Mouse (Mus musculus) neural tube, embryonic 13.5 days (tissue): ENCODE measurements at regions not wholly inside any gene's neighbourhood (a gene's known extent, or its start where the extent isn't known, plus 50 kb on each side); places are given as distances from the start of the nearest gene placed in this dataset.
"Not testable (repeated sequence)": the region's sequence is repeated elsewhere in the genome, so short reads cannot be mapped to it uniquely, and the experiment has no call there.

ENCODE experiments used
- ATAC-seq: fragments of 200-750 bp; cut with Nextera tagmentation; 2 replicates; pipeline ENCODE4 v1.8.0; 2017; ENCODE audit warnings: low read depth, mild to moderate bottlenecking, moderate TSS enrichment, moderate library complexity
- H3K27ac ChIP-seq: fragments of 300-500 bp; sonication (generic); replicated peaks from 2 replicates; pipeline ENCODE4 v1.5.1; 2015; ENCODE audit warnings: moderate library complexity, mild to moderate bottlenecking, inconsistent platforms
- H3K27me3 ChIP-seq: fragments of 300-500 bp; sonication (generic); 2 replicates; pipeline ENCODE4 v1.6.1; 2015; ENCODE audit warnings: mild to moderate bottlenecking, inconsistent platforms
- H3K36me3 ChIP-seq: fragments of 300-500 bp; sonication (generic); 2 replicates; pipeline ENCODE4 v1.6.1; 2015; ENCODE audit warnings: mild to moderate bottlenecking, inconsistent platforms
- H3K4me1 ChIP-seq: fragments of 300-500 bp; sonication (generic); replicated peaks from 2 replicates; pipeline ENCODE4 v1.6.1; 2015; ENCODE audit warnings: inconsistent platforms
- H3K4me2 ChIP-seq: fragments of 300-500 bp; sonication (generic); 2 replicates; pipeline ENCODE4 v1.6.1; 2015; ENCODE audit warnings: inconsistent platforms, mild to moderate bottlenecking, moderate library complexity
- H3K4me3 ChIP-seq: fragments of 300-500 bp; sonication (generic); 2 replicates; pipeline ENCODE4 v1.5.1; 2015; ENCODE audit warnings: mild to moderate bottlenecking, inconsistent platforms
- H3K9ac ChIP-seq: fragments of 300-500 bp; sonication (generic); 2 replicates; pipeline ENCODE4 v1.6.1; 2015; ENCODE audit warnings: moderate library complexity, mild to moderate bottlenecking, inconsistent platforms
- H3K9me3 ChIP-seq: fragments of 300-500 bp; sonication (generic); 2 replicates; pipeline ENCODE4 v1.6.1; 2016; ENCODE audit warnings: inconsistent platforms
- WGBS: fragments of 180-500 bp; shearing (Covaris S2); methylation state at CpG from one replicate; pipeline ENCODE4 v1.1.7; 2015; 5-methylcytosine and 5-hydroxymethylcytosine counted together

DNA sequence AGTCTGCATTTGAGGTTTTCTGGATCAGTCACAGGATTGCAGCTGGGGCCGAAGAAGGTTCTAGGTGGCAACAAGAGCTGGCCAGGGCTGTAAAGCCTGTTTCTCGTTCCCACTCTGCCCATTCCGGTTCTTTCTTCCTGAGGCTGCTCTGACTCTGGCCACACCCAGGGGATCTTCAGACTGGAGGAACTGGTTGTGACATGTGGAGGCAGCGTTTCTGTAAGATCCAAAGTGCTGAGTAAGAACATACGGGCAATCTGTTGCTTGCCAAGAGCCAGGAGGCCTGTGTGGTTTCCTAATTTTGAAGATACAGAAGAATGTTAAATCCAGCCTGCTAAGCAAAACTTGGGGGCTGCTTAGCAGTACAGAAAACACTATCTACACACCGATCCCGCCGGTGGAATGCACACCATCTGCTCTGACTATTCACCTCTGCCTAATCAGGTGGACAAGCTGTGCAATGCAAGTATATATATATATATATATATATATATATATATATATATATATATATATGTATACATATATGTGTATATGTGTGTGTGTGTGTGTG lies 99.3 kb upstream of the Bmp2k start:
- Histone ChIP-seq H3K4me1 (no peaks in the 10 kb centered on the region), H3K4me3 (no peak overlapping the region), H3K27ac (no peak overlapping the region), H3K9me3 (no peaks in the 10 kb centered on the region), H3K9ac (no peak overlapping the region), H3K36me3 (no peaks in the 10 kb centered on the region), H3K4me2 (no peak overlapping the region), H3K27me3 (no peaks in the 10 kb centered on the region)
- no peak for ATAC-seq
- WGBS, result 85% methylated on average over 8 of the region's 8 CpGs

DNA sequence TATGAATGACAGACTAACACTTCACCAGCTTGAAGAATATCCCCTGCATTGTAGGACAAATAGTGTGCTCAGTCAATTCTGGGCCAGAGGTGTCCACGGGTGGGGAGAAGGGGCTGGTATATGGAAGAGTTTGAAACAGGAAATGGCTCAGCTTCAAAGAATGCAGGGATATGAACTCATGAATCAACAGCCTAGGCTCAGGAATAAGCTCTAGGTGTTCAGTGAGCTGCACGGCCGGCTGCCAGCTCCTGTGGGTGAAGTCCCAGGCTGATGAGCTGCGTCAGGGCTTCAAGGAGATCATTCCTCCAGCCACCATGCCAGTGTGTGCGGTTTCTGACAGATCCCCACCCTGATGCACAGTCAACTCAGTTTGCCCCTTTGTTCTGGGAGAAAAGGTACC lies 98.8 kb upstream of the Bmp2k start:
- Histone ChIP-seq H3K27ac (no peak overlapping the region), H3K36me3 (no peaks in the 10 kb centered on the region), H3K4me3 (no peak overlapping the region), H3K9me3 (no peaks in the 10 kb centered on the region), H3K4me2 (no peak overlapping the region), H3K9ac (no peak overlapping the region), H3K4me1 (no peaks in the 10 kb centered on the region), H3K27me3 (no peaks in the 10 kb centered on the region)
- no peak for ATAC-seq
- WGBS, result 83% methylated on average over 5 of the region's 5 CpGs

DNA sequence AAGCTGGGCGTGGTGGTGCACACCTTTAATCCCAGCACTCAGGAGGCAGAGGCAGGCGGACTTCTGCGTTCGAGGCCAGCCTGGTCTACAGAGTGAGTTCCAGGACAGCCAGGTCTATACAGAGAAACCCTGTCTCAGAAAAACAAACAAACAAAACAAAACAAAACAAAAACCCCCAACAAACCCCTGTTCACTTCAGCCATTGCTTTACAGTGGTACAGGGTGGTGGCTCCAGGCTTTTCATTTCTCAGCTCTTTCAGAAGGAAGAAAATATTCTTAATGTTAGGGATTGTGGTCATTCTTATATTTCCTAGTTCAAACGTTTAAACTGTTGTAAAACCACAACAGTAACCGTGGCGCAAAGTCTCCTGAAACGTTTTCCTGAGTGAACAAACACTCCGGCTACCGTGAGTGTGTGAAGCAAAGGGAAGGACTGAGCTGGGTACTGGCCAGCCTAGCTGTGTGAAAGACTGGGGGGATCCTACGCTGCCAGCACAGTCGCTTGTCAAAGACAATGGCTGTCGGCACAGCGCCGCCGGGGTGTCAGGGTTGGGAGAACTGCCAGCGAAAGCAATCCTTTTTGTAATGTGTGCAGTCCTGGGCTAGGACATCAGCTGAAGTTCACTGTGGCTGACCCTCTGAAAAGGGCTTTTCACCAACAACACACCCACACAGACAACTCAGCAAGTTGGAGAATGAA lies 91.8 kb upstream of the Bmp2k start:
- H3K27ac ChIP-seq, result no peak overlapping the region
- no peaks in the 10 kb centered on the region for H3K27me3 ChIP-seq
- H3K36me3 ChIP-seq, result no peaks in the 10 kb centered on the region
- WGBS, result 38% methylated on average over 17 of the region's 17 CpGs
- H3K4me3 ChIP-seq, result no peak overlapping the region
- peak overlapping the region; percentile 32 for H3K4me2 ChIP-seq
- peak; percentile 94 for ATAC-seq
- H3K4me1 ChIP-seq, result peaks cover 7% of the 10 kb centered on the region; the same call in 1 of the 2 replicates
- H3K9ac ChIP-seq, result peak overlapping the region; percentile 41; the same call in 1 of the 2 replicates
- no peaks in the 10 kb centered on the region for H3K9me3 ChIP-seq

DNA sequence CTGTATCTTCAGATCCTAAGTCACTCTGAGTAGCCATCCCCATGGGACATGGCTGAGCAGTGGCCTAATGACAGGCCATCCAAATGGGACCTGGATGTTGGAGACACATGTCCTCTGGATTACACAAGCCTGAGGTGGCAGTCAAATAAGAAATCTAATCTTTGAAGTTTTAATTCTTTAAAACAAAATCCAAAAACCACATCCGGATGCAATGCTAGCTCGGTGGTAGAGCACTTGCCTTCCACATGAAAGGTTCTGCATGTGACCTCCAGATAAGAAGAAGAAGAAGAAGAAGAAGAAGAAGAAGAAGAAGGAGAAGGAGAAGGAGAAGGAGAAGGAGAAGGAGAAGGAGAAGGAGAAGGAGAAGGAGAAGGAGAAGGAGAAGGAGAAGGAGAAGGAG lies 89.1 kb upstream of the Bmp2k start:
- ATAC-seq, H3K9me3 ChIP-seq, H3K36me3 ChIP-seq, H3K4me3 ChIP-seq, H3K27ac ChIP-seq, H3K27me3 ChIP-seq, H3K4me2 ChIP-seq, H3K4me1 ChIP-seq, H3K9ac ChIP-seq: not testable (repeated sequence)
- 95% methylated on average over 2 of the region's 2 CpGs for WGBS

DNA sequence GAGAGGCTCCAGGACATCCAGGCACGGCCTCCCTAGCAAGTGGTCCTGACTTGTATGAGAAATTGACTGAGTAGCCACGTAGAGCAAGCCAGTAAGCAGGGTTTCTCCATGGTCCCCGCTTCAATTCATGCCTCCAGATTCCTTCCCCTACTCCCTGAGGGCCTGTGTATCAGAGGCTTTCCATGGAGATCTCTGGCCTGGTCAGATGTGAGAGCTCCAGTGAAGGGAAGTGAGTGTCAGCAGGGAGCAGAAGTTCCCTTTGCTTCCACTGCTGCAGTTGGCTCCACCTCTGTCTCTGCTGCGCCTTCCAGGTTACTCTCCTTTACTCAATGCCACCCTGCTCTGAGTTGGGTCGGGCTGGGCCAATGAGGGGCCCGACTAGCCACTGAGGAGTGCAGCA lies 88.3 kb upstream of the Bmp2k start:
- Histone ChIP-seq H3K4me3 (no peak overlapping the region), H3K9me3 (no peaks in the 10 kb centered on the region), H3K4me1 (peaks cover 7% of the 10 kb centered on the region; the same call in 1 of the 2 replicates), H3K27me3 (no peaks in the 10 kb centered on the region), H3K27ac (no peak overlapping the region), H3K4me2 (no peak overlapping the region), H3K9ac (no peak overlapping the region), H3K36me3 (no peaks in the 10 kb centered on the region)
- 75% methylated on average over 6 of the region's 6 CpGs for WGBS
- no peak for ATAC-seq

DNA sequence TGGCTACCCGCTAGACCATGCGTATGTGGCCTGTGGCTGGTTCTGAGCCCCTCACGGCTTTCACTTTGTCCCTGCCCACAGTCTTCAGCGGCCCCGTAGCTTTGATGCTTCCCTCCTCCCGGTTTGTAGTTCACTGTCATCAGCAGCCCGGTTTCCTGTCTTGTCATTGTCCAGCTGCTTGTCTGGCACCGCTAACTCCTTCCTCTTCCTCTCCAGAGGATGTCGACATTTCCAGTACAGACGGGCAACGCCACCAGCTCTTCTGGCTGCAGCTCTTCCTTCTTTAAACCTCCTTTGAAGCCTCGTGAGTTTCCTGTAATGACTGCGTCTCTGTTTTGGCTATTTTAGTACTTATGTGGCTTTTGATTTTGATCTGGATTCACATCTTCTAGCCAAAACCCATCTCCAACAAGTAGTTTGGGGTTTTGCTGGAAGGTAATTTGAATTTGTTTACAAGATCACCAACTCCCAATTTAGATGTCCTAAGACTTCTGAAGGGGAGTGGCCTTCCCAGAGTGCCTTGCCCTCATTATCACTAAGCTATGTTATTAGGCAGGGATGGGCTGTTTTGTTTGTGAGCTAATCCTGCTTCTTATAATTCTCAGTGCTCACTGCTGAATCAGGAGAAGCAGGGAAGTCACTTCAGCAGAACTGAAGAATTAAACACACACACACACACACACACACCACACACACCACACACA lies 85.8 kb upstream of the Bmp2k start:
- Histone ChIP-seq H3K27me3 (no peaks in the 10 kb centered on the region), H3K9me3 (no peaks in the 10 kb centered on the region), H3K4me3 (no peak overlapping the region), H3K36me3 (no peaks in the 10 kb centered on the region), H3K4me1 (no peaks in the 10 kb centered on the region), H3K27ac (no peak overlapping the region), H3K9ac (no peak overlapping the region), H3K4me2 (no peak overlapping the region)
- WGBS, result 73% methylated on average over 13 of the region's 13 CpGs
- ATAC-seq, result no peak; the same call in 1 of the 2 replicates

DNA sequence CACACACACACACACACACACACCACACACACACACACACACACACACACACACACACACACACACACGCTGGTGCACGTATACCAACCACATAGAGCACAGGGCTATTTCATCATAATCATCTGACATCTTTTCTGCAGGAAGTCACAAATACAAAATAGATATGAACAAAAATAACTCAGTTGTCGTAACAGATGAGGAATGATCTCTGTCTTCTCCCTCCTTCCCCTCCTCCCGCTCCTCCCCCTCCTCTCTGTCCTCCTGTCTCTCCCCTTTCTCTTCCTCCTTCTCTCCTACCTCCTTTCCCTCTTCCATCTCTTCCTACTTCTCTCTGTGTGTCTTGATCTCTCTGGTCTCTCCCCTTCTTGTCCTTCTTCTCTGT lies 85.2 kb upstream of the Bmp2k start:
- no peak overlapping the region for H3K27ac ChIP-seq
- H3K9ac ChIP-seq, result no peak overlapping the region
- no peaks in the 10 kb centered on the region for H3K9me3 ChIP-seq
- ATAC-seq, result no peak
- H3K4me2 ChIP-seq, result no peak overlapping the region
- 80% methylated on average over 4 of the region's 4 CpGs for WGBS
- no peak overlapping the region for H3K4me3 ChIP-seq
- peaks cover 4% of the 10 kb centered on the region; the same call in 1 of the 2 replicates for H3K4me1 ChIP-seq
- H3K27me3 ChIP-seq, result no peaks in the 10 kb centered on the region
- no peaks in the 10 kb centered on the region for H3K36me3 ChIP-seq

DNA sequence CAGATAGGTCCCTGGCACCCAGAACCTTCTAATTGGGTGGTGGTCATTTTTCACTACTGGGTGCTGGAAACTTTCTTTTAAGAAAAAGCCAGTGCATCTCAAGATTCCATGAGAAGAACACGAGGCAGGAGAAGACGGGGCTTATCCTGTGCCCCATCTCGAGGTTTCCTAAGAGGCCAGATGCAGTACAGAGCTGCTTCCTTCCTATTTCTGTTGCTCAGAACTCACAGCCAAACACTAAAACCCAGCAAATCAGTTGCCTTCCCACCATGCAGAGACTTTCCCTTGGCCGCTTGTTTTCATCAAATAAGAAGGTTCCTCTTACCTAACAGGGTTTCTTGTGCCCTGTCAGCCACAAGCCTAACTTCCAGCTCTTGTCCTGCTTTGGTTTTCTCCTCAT lies 84.7 kb upstream of the Bmp2k start:
- no peak for ATAC-seq
- Histone ChIP-seq H3K36me3 (no peaks in the 10 kb centered on the region), H3K4me2 (no peak overlapping the region), H3K4me3 (no peak overlapping the region), H3K27ac (0 out of 2 replicates have a peak overlapping the region, but pooled peaks have one; percentile 38), H3K27me3 (no peaks in the 10 kb centered on the region), H3K9me3 (no peaks in the 10 kb centered on the region), H3K4me1 (peaks cover 9% of the 10 kb centered on the region; the same call in 1 of the 2 replicates), H3K9ac (no peak overlapping the region)
- 86% methylated on average over 4 of the region's 4 CpGs for WGBS

DNA sequence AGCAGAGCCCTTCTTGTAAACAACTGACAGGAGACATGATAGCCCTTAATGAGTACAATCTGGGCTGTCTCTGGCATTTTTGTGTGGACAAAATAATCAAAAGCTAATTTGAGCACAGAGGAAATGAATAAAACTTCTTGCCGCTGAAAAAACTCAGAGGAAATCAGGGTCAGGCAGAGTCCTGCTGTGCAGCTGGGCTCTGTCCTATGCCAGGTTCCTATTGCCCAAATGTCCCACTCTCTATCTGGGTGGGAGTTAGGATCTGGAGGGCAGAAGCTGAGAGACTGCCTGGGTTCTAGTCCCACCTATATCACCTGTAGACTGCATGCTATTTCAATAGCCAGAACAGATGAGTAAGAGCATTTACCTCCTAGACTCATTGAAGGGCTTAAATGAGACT lies 83.8 kb upstream of the Bmp2k start:
- 85% methylated on average over 1 of the region's 1 CpGs for WGBS

DNA sequence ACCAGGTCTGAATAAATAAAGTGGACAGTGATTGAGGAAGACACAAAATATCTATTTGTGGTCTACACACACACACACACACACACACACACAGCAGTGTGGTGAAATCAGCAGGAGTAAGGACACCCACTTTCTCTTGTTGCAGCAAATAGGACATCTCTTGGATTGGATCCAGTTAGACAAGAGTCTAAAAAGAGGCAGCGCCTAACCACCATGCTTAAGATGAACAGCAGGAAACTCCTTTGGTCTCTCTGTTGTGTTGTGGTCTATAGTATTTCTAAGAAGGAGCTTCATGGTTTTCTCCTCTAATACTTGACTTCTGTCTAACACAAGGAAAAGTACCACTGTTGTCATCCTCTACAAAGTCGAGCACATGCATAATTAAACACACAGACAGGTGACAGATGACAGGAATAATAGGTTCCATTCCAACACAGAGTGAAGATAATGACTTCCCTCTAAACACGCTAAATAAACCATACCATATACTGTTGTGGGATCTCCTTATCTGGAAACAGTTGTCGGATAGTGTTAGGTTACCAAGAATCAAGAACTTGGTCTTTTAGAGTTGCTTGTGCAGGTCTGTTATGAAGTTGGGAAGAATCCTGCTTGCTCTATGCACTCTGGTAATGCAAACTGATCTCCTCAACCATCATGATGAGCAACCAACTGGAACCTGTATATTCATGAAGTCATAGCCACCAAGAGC lies 82.6 kb upstream of the Bmp2k start:
- 88% methylated on average over 4 of the region's 4 CpGs for WGBS
- no peaks in the 10 kb centered on the region for H3K27me3 ChIP-seq
- no peaks in the 10 kb centered on the region for H3K36me3 ChIP-seq
- H3K4me2 ChIP-seq, result no peak overlapping the region
- no peak overlapping the region for H3K4me3 ChIP-seq
- peaks cover 12% of the 10 kb centered on the region; the same call in 1 of the 2 replicates for H3K4me1 ChIP-seq
- H3K9me3 ChIP-seq, result no peaks in the 10 kb centered on the region
- ATAC-seq, result no peak
- H3K9ac ChIP-seq, result no peak overlapping the region
- no peak overlapping the region for H3K27ac ChIP-seq

More for the DNA sequence above, 83.8 kb upstream of the Bmp2k start:
- ATAC-seq, result no peak
- Histone ChIP-seq H3K4me2 (no peak overlapping the region), H3K9ac (no peak overlapping the region), H3K9me3 (no peaks in the 10 kb centered on the region), H3K36me3 (no peaks in the 10 kb centered on the region), H3K4me3 (no peak overlapping the region), H3K27ac (no peak overlapping the region), H3K4me1 (peaks cover 12% of the 10 kb centered on the region; the same call in 1 of the 2 replicates), H3K27me3 (no peaks in the 10 kb centered on the region)

DNA sequence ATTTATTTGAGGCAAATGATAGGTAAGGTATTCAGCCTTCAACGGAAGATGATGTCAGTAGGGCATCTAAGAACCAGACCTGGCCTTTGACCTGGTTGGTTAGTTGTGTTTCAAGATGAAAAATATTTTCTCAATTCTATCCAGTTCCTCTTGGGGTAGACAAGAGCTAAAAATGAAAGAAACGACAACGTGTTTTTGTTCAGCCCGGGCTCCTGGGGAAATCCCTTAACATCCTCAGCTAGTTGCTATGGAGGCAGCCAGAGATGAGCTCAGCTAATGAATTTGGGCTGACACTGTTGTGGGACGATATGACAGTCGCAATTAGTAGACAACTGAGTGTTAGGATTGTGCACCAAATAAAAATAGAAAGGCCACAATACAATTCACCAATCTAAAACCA lies 80.6 kb upstream of the Bmp2k start:
- peaks cover 14% of the 10 kb centered on the region; the same call in 1 of the 2 replicates for H3K4me1 ChIP-seq
- ATAC-seq, result no peak
- no peaks in the 10 kb centered on the region for H3K9me3 ChIP-seq
- no peak overlapping the region for H3K4me3 ChIP-seq
- no peak overlapping the region for H3K9ac ChIP-seq
- peak overlapping the region; percentile 28; the same call in 1 of the 2 replicates for H3K27ac ChIP-seq
- H3K27me3 ChIP-seq, result no peaks in the 10 kb centered on the region
- H3K36me3 ChIP-seq, result no peaks in the 10 kb centered on the region
- 71% methylated on average over 6 of the region's 6 CpGs for WGBS
- no peak overlapping the region for H3K4me2 ChIP-seq
